Mouse (Mus musculus): ENCODE data around the gene Tstd1. TPM values are rescaled to one million over a fixed set of nuclear protein-coding genes. Genes with fewer than 3 reads are reported as not detected.

Gene Tstd1
- total RNA-seq, 1 experiment from 2014 or later, result 11.3 TPM

- DNase-seq, result no peak
Observed at GRCm38 (mm10) chr1:171454926-171455325, 36.3 kb downstream of the Tstd1 start.

- no peak for DNase-seq
Observed at GRCm38 (mm10) chr1:171457568-171457967, 38.9 kb downstream of the Tstd1 start.

- no peak for DNase-seq
Observed at GRCm38 (mm10) chr1:171459791-171460190, 41.1 kb downstream of the Tstd1 start.

- no peak for DNase-seq
Observed at GRCm38 (mm10) chr1:171460551-171461503, 42.2 kb downstream of the Tstd1 start.

- DNase-seq, result no peak
Observed at GRCm38 (mm10) chr1:171463133-171463532, 44.5 kb downstream of the Tstd1 start.

- DNase-seq, result no peak
Observed at GRCm38 (mm10) chr1:171465749-171466412, 47.2 kb downstream of the Tstd1 start.

GRCm38 (mm10) chr1:171466565-171466964, 47.9 kb downstream of the Tstd1 start:
- no peak for DNase-seq

GRCm38 (mm10) chr1:171469678-171470077, 51.0 kb downstream of the Tstd1 start:
- no peak for DNase-seq

Other genes starting within 250 kb of the Tstd1 start
- gene Pcp4l1, start 222.6 kb upstream of the Tstd1 start, total RNA-seq (2021), result 37.7 and 40.5 TPM in 2 replicates
- 0.83 and 12.4 TPM in 2 replicates for gene Nr1i3, start 204.9 kb upstream of the Tstd1 start, total RNA-seq (2021)
- gene Tomm40l, start 196.4 kb upstream of the Tstd1 start, total RNA-seq (2021), result 52.7 and 58.6 TPM in 2 replicates
- 80.2 and 1,683 TPM in 2 replicates for gene Apoa2, start 193.8 kb upstream of the Tstd1 start, total RNA-seq (2021)
- gene Fcer1g, start 184.5 kb upstream of the Tstd1 start, total RNA-seq (2021), result 13.4 and 18.8 TPM in 2 replicates
- gene Adamts4, start 168.5 kb upstream of the Tstd1 start, total RNA-seq (2021), result 3.1 and 3.4 TPM in 2 replicates
- gene Ndufs2, start 167.5 kb upstream of the Tstd1 start, total RNA-seq (2021), result 875 and 896 TPM in 2 replicates
- gene B4galt3, start 148.5 kb upstream of the Tstd1 start, total RNA-seq (2021), result 31.1 and 34.1 TPM in 2 replicates
- gene Ppox, start 137.7 kb upstream of the Tstd1 start, total RNA-seq (2021), result 34.8 and 38.1 TPM in 2 replicates
- 36.5 and 37.2 TPM in 2 replicates for gene Usp21, start 130.9 kb upstream of the Tstd1 start, total RNA-seq (2021)
- 128 and 133 TPM in 2 replicates for gene Ufc1, start 123.8 kb upstream of the Tstd1 start, total RNA-seq (2021)
- gene Dedd, start 89.7 kb upstream of the Tstd1 start, total RNA-seq (2021), result 33.7 and 36.1 TPM in 2 replicates
- 62.1 and 62.8 TPM in 2 replicates for gene Nit1, start 73.2 kb upstream of the Tstd1 start, total RNA-seq (2021)
- 140 and 148 TPM in 2 replicates for gene Pfdn2, start 73.2 kb upstream of the Tstd1 start, total RNA-seq (2021)
- 3.1 and 5.1 TPM in 2 replicates for gene Klhdc9, start 58.1 kb upstream of the Tstd1 start, total RNA-seq (2021)
- gene Nectin4, start 48.8 kb upstream of the Tstd1 start, total RNA-seq (2021), result 0.11 TPM in 2 replicates
- gene Arhgap30, start 29.9 kb upstream of the Tstd1 start, total RNA-seq (2021), result 3.4 and 13.3 TPM in 2 replicates
- gene Usf1, start 7.6 kb upstream of the Tstd1 start, total RNA-seq (2021), result 49.6 and 69.1 TPM in 2 replicates
- gene F11r, start 18.7 kb downstream of the Tstd1 start, total RNA-seq (2021), result 59.6 and 66.3 TPM in 2 replicates
- 7.3 and 9.7 TPM in 2 replicates for gene Alyref2, start 84.6 kb downstream of the Tstd1 start, total RNA-seq (2021)
- gene Itln1, start 116.4 kb downstream of the Tstd1 start, total RNA-seq (2021), result not detected in 2 replicates
- gene Cd244a, start 140.3 kb downstream of the Tstd1 start, total RNA-seq (2021), result 0.48 and 1.3 TPM in 2 replicates
- gene Ly9, start 188.5 kb downstream of the Tstd1 start, total RNA-seq (2021), result 0.85 and 6.1 TPM in 2 replicates
- 0.74 and 2.7 TPM in 2 replicates for gene Slamf7, start 234.2 kb downstream of the Tstd1 start, total RNA-seq (2021)

All from adrenal gland, postnatal 14 days (tissue).